Mouse (Mus musculus): ENCODE data around the gene Dap3.
"Not testable (repeated sequence)": the region's sequence is repeated elsewhere in the genome, so short reads cannot be mapped to it uniquely, and the experiment has no call there.

Dap3 gene

DNA sequence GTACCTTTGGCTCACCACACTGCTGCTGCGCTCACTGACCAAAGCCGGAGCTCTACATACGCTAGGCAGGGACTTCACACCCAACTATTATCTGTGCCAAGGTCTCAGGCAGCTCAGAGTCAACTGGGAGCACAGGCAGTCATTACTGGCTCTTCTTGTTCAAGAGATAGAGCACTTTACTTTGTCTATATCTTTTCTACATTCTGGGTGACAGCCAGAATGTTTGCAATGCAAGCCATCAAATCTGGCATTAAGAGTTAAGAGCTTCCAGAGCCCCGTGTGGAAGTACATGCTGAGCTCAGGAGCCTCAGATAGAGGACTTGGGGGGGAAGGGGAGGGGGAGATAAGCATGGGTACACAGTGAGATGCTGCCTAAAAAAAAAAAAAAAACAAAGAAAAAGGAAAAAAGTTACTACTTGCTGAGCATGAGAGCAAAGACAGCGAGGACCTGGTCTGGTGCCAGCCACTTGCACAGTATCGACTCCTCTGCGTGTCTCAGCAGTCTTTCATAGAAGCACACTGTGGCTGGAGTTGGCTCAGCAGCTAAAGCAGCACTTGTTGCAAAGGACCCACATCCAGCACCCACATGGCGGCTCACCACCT lies 26.9 kb downstream of the Dap3 start:
- ChIA-PET CTCF (interaction anchor here in 3 of 4 experiments (0.6 to 1.1 kb wide), 5 partner anchors 15 to 292 kb away, joined by 3 read pairs; no protein-coding TSS in a partner anchor), POLR2A (interaction anchor here in 3 of 4 experiments (0.6 to 1.3 kb wide), 8 partner anchors 11 to 165 kb away, joined by 3 to 5 read pairs (median 3); partner anchors contain the start of gene Msto1 (in 1 of the 3))

DNA sequence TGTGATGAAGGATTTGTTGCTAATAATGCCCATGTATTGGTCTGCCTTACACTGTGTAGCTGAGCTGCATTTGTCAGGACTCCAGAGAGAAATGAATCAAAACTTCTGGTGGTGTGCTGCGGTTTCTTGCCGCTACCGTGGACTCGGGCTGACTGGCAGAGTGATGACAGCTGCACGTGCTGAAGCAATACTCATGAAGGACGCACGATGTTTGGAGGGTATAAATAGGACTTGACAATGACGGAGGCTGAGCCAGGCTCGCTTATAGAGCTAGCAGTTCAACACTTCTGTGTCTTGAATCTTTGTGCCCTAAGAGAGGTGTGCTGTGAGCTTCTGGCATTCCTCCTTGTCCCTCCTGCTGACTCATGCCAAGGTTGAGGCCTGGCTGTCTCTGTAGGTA lies 29.6 kb downstream of the Dap3 start:
- POLR2A ChIA-PET: interaction anchor here in 2 of 4 experiments (0.6 to 1.8 kb wide), 10 partner anchors 8 to 1084 kb away, joined by 3 to 9 read pairs (median 4); partner anchors contain the start of genes Msto1 (in 1 of the 2), Smg5 (in 1 of the 2) and Tmem79 (in 1 of the 2)
- CTCF ChIA-PET: interaction anchor here in 2 of 4 experiments (0.6 kb wide), 2 partner anchors 36 to 160 kb away, joined by 3 read pairs; no protein-coding TSS in a partner anchor

DNA sequence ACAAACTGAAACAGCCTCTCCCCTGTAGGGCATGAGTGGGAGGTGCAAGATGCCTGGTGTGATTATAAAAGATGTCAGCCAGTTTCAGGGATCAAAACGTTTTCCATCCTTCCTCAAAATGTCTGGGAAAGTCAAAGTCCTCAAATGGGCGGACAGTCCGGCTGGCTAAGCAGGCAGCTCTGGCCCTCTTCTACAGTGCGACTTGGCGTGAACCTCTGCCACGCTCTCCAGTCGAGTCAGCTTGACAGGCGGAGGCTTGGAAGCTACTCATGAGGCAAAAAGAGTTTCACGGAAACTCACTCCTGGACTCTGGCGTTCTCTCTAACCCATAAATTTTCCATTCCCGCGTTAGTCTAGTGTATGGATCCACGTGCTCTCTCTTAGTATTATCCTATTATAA lies 32.0 kb downstream of the Dap3 start:
- POLR2A ChIA-PET: interaction anchor here in 2 of 4 experiments (0.6 to 1.8 kb wide), 7 partner anchors 10 to 86 kb away, joined by 3 to 12 read pairs (median 3); no protein-coding TSS in a partner anchor
- CTCF ChIA-PET: no interaction called here

DNA sequence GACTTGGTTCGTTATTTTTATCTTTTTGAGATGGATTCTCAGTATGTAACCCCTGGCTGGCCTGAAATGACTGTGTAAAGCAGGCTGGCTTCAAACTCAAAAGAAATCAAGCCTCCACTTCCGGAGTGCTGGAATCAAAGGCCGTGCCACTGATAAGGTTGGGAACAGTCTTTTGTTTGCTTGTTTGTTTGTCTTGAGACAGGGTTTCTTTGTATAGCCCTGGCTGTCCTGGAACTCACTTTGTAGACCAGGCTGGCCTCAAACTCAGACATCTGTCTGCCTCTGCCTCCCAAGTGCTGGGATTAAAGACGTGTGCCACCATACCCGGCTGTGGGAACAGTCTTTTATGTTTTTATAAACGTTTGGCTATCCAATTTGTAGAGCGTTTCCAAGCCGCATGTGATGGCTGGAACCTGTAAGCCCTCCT lies 36.6 kb downstream of the Dap3 start:
- CTCF ChIA-PET: interaction anchor here in 1 of 4 experiments (1.6 kb wide), 1 partner anchor 24 kb away, joined by 7 read pairs; no protein-coding TSS in a partner anchor
- POLR2A ChIA-PET: interaction anchor here in 3 of 4 experiments (0.6 to 4.5 kb wide), 17 partner anchors 8 to 504 kb away, joined by 3 to 16 read pairs (median 4); partner anchors contain the start of genes Cks1b (in 1 of the 3), Rusc1 (in 1 of the 3), Scamp3 (in 1 of the 3) and Shc1 (in 1 of the 3)

DNA sequence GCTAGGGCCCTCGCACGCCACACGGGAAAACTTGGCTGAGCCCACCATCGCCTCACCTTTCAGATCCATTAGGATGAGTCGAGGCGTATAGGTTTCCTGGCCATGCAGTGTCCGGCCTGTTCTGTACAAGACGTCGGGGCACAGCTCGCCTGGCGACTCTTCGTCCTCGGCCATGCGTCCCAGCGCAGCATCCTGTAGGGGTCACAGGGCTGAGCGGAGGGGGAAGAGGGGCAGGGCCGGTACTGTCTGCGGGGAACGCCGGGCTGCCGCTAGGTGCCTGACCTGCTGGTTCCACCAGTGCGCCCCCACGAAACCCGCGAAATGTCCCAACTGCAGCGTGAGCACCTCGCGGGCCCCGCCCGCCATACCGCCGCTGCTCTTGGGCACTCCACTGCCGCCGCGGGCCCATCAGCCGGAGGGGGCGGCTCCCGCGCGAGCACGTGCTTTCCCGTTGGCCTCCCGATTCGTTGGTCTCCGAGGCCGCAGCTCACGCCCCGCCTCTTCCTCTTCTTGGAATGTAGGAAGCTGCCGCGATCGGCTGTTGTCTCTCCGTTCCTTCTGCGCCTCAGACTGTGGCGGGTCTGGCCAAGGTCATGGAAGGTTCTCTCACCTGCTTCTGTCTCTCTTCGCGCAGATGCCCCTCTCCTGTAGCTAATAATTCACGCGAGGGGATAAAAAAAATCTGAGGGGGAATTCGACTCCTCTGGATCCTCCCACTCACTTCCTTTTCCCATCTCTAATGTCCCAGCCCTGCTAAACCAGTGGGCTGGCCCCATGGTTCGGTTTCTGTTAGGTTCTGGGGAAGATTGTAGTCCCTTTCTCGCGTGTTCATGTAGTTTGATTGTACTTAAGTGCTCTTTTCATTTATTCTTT lies 37.2 kb downstream of the Dap3 start, which contains the start of gene Msto1:
Gene Msto1 (minus strand): TSS at position 489 of the 873 bp plus-strand sequence.
- ChIA-PET POLR2A (interaction anchor here in 3 of 4 experiments (0.5 to 4.5 kb wide), 28 partner anchors 8 to 504 kb away, joined by 3 to 16 read pairs (median 4); partner anchors contain the start of genes Cks1b (in 1 of the 3), Dap3 (in 1 of the 3), Rusc1 (in 1 of the 3) and Scamp3 (in 1 of the 3)), CTCF (interaction anchor here in 2 of 4 experiments (0.5 to 1.6 kb wide), 2 partner anchors 25 to 160 kb away, joined by 3 to 7 read pairs; no protein-coding TSS in a partner anchor)

DNA sequence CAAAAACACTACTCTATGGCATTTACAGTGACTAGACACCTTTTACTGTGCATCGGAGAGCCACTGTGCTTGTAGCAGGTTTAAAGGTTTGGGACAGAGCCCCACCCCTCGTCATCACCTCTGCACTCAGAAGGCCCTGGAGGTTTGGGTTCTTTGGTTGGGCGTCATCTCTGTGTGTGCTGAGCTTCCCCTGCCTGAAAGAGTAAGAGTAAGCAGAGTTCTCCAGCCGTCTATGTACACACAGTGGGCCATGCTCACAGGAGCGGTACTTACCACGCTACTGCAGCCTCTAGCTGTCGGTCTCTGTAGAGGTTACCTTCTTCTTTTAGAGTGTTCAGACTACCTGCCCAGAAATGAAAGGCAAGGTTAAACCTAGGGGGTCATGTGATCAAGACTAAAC lies 38.4 kb downstream of the Dap3 start:
- CTCF ChIA-PET: interaction anchor here in 2 of 4 experiments (1.6 to 1.8 kb wide), 2 partner anchors 26 to 28 kb away, joined by 4 to 7 read pairs; no protein-coding TSS in a partner anchor
- POLR2A ChIA-PET: interaction anchor here in 2 of 4 experiments (0.6 to 4.5 kb wide), 12 partner anchors 8 to 341 kb away, joined by 3 to 16 read pairs (median 5); no protein-coding TSS in a partner anchor

DNA sequence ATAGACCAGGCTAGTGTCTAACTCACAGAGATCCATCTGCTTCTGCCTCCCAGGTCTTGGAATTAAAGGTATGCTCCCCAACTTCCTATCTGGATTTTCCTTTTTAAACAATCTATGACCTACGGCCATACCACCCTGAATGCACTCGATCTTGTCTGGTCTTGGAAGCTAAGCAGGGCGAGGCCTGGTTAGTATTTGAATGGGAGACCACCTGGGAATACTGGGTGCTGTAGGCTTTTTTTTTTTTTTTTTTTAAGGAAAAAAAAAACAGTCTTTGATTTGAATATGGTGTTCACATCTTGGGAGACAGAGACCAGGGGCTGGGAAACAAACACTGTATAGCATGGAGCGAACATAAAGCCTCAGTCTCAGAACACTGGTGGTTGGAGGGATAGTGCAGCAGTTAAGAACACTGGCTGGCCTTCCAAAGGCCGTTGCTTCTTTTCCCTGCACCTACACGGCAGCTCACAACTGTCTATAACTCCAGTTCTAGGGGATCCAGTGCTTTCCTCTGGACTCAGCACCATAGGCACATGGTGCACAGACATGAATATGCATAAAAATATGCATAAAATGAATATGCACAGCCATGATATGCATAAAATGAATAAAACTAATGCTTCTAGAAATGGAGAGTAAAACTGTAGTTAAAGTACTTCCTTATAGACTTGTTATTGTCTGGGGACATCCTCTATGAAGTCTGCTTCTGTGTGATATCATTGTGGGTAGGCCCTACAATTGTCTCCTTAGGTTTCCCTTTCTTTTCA lies 44.4 kb downstream of the Dap3 start:
- CTCF ChIA-PET: interaction anchor here in 1 of 4 experiments (0.6 kb wide), 1 partner anchor 414 kb away, joined by 3 read pairs; no protein-coding TSS in a partner anchor
- POLR2A ChIA-PET: interaction anchor here in 2 of 4 experiments (0.7 kb wide), 2 partner anchors 181 to 213 kb away, joined by 3 to 10 read pairs; no protein-coding TSS in a partner anchor

DNA sequence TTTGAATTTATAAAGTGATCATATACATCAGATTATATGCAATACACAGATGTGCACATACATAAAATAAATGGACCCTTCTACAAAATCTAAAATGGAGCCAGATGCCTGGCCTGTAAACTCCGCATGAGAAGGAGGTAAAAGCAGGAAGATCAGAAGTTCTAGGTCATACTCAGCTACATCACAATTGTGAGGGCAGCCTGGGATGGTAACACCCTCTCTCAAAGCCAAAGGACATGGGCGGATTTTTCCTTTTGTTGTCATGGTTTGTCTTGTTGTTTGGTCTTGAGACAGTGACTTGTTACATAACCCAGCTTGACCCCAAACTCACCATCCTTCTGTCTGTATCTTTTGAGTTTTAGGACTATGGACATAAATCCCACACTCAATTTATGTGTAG lies 45.2 kb downstream of the Dap3 start:
- POLR2A ChIA-PET: interaction anchor here in 2 of 4 experiments (0.7 to 3.9 kb wide), 2 partner anchors 7 to 212 kb away, joined by 3 to 13 read pairs; partner anchors contain the start of gene Msto1 (in 1 of the 2)
- CTCF ChIA-PET: interaction anchor here in 2 of 4 experiments (0.5 kb wide), 2 partner anchors 23 to 302 kb away, joined by 3 to 10 read pairs; no protein-coding TSS in a partner anchor

DNA sequence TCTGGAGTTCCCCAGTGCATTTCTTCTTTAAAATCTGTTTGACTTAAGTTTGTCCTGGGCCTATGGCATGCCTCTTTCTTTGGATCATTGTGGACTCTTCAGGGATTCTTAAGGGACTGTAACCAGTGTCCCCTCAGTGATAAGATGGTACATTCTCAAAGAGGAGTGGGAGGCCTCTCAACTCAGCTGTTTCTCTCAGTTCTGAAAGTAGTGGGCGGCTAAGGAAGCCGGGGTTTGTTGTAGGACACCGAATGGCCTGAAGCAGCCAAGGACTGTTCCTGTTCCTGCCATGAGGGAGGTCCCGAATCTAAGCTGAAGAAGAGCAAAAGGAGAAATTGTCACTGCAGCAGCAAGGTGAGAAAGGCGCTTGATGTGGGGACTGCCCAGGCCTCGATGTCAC lies 45.8 kb downstream of the Dap3 start:
- ChIA-PET POLR2A (interaction anchor here in 1 of 4 experiments (0.7 to 3.9 kb wide), 2 partner anchors 8 to 52 kb away, joined by 3 to 13 read pairs; partner anchors contain the start of gene Msto1), CTCF (interaction anchor here in 2 of 4 experiments (0.5 kb wide), 2 partner anchors 23 to 302 kb away, joined by 3 to 10 read pairs; no protein-coding TSS in a partner anchor)

DNA sequence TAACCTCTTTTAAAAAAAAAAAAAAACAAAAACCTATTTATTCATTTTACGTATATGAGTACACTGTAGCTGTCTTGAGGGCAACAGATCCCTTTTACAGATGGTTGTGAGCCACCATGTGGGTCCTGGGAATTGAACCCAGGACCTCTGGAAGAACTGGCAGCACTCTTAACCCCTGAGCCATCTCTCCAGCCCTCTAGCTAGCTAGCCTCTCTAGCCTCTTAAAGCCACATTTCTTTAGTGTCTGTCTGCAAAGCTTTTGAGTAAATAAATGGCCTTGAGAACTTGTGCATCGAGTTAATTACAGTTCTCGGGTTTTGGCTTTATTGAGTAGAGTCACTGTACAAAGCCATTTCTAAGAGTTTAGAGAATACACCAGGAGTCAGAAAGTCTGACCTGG lies 46.2 kb downstream of the Dap3 start:
- ChIA-PET CTCF (interaction anchor here in 1 of 4 experiments (0.6 kb wide), 1 partner anchor 65 kb away, joined by 4 read pairs; no protein-coding TSS in a partner anchor), POLR2A (interaction anchor here in 2 of 4 experiments (0.6 to 3.9 kb wide), 3 partner anchors 8 to 51 kb away, joined by 3 to 13 read pairs (median 3); partner anchors contain the start of gene Msto1 (in 1 of the 2))

DNA sequence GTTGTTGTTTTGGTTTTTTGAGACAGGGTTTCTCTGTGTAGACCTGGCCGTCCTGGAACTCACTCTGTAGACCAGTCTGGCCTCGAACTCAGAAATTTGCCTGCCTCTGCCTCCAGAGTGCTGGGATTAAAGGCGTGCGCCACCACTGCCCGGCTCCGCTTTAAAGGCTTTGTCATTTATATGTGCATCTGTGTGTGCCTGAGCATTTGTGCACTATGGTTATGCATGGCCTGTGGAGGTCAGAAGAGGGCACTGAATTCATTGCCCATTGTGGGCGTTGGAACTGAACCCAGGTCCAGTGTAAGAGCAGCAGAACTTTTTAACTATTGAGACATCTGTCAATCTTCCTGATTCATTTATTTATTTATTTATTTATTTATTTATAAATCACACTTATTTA lies 58.0 kb downstream of the Dap3 start:
- POLR2A ChIA-PET, CTCF ChIA-PET: not testable (repeated sequence)

DNA sequence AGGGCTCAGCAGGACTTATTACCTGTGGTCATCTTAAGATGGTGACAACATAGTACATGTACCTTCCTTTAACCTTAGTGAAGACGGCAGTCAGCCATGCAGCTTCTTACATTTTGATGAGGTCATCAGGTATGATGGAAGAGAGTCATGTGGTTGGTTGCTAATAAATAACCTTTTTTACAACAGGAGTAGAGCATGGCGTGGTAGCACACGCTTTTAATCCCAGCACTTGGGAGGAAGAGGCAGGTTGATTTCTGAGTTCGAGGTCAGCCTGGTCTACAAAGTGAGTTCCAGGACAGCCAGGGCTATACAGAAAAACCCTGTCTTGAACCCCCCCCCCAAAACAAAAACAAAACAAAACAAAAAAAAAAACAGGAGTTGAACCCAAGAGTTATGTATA lies 68.4 kb downstream of the Dap3 start:
- POLR2A ChIA-PET: not testable (repeated sequence)
- CTCF ChIA-PET: interaction anchor here in 2 of 4 experiments (0.7 kb wide), 2 partner anchors 56 to 868 kb away, joined by 3 to 7 read pairs; no protein-coding TSS in a partner anchor
